Mouse (Mus musculus) hematopoietic stem cell, adult 5-6 weeks (primary cell): ENCODE results near the gene Kcnj6. TPM values are rescaled to one million over a fixed set of nuclear protein-coding genes. Genes with fewer than 3 reads are reported as not detected.

Experiments used
- ATAC-seq, 2 experiments: fragments of 125-278 bp in 1 of 2; replicated peaks in 1 of 2; 2 replicates each; pipeline ENCODE4 v1.8.0; 2016 to 2017; ENCODE audit warnings: inconsistent platforms in 2 of 2, mild to moderate bottlenecking in 2 of 2, moderate number of reproducible peaks in 2 of 2, low read depth in 1 of 2, moderate TSS enrichment in 1 of 2; ENCODE audit not compliant: low FRiP score in 2 of 2, poor library complexity in 2 of 2, severe bottlenecking in 2 of 2, insufficient read depth in 1 of 2, low TSS enrichment in 1 of 2
- total RNA-seq: library from RNA; stranded (forward); fragments of 172-1452, 232-1000 nt; gene quantifications from 2 replicates; pipeline ENCODE4 v1.2.3, GENCODE M21; 2017

Kcnj6 gene
- total RNA-seq, 1 experiment from 2014 or later: not detected

GRCm38 (mm10) chr16:94872614-94873272 lies 124.8 kb downstream of the Kcnj6 start:
- ATAC-seq: no peak

DNA sequence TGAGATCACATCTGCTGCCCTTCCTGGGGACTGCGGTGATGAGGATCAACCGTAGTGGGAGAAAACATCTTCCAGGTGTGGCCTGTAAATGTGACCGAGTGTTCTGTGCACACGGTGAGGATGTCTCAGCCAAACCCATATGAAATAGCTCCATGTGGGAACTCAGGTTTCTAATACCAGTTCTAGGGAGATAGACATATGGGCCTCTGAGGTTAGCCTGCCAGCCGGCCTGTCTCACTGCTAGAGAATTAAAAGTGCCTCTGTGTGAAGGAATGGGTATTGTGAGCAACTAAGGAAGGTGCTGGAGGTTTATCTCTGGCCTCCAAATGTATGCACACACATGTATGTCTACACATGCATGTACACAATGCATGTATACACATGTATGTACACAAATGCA lies 129.1 kb downstream of the Kcnj6 start:
- ATAC-seq: no peak

- ATAC-seq: no peak
Observed at GRCm38 (mm10) chr16:94866300-94866956, 131.1 kb downstream of the Kcnj6 start.

GRCm38 (mm10) chr16:94865796-94866195 lies 131.7 kb downstream of the Kcnj6 start:
- no peak for ATAC-seq

- ATAC-seq: no peak
Observed at GRCm38 (mm10) chr16:94865101-94865500, 132.4 kb downstream of the Kcnj6 start.

DNA sequence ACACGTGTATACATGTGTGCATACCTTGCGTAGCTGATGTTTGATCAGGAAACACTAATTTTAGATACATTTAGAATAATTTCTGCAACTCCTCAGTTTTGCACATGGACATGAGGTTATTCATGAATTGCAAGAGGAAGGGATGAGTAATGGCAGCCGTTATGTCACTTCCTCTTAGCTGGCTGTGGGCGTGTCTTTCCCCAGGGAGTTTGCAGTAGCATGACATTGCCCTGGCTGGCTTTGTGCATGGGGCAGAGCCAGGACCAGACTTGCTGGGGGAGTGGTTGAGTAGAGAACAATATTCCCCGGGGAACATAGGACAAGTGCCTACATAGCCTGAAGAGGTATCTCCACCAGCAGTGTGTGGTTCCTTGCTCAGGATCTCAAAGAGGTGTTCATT lies 134.0 kb downstream of the Kcnj6 start:
- ATAC-seq: no peak

DNA sequence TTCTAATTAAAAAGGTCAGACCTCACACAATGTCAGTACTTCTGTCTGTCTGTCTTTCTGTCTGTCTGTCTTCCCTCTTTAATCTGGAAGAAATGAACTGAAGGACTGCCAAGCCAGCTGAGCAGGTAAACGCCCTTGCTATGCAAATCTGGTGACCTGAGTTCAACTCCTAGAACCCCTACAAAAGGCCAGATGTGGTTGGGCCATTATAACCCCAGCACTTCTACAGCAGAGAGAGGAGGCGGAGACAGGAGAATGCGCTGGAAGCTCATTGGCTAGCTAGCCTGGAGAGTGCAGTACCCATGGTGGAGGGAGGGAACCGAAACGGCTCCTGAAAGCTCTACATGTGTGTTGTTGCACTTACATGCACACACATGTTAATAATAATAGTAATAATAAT lies 141.5 kb downstream of the Kcnj6 start:
- no peak for ATAC-seq

GRCm38 (mm10) chr16:94852407-94853160 lies 144.9 kb downstream of the Kcnj6 start:
- ATAC-seq: no peak

DNA sequence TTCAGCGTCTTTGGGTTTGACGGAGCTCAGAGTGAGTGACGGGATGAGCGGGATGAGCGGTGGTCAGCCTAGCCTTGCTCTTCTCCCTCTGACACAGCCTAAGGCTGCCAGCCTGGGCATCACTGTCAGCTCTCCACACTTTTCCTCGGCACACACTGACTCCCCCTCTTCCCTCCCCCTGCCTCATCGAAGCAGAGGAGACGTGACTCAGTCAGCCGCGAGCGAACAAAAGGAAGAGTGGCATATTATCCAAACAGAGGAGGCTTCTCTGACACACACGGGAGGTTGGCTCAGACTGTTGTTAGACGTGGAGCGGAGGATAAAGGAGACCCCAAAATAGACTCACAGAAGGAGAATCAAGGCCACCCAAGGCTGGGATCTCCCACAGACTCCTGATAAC lies 147.1 kb downstream of the Kcnj6 start:
- no peak for ATAC-seq

- ATAC-seq: peak; percentile 53 to 54; a peak in 2 of 4 replicates
Observed at GRCm38 (mm10) chr16:94845996-94846395, 151.5 kb downstream of the Kcnj6 start.

DNA sequence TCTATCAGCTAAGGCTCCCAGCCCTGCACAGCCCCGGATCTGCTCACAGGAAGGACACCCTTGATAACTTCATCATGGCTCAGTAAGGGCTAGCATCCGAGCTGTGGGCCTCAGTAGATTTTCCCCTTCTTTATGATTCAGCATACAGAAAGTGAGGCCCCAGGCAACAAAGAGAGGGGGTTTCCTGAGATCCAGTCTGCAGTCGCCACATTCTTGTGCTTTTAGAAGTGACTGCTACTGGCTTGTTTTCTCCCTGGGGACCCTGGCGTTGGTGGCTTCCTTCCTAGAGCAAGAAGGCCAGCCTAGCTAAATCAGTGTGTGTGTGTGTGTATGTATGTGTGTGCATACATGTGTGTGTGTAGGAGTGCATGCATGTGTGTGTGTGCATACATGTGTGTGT lies 152.7 kb downstream of the Kcnj6 start:
- ATAC-seq: no peak

DNA sequence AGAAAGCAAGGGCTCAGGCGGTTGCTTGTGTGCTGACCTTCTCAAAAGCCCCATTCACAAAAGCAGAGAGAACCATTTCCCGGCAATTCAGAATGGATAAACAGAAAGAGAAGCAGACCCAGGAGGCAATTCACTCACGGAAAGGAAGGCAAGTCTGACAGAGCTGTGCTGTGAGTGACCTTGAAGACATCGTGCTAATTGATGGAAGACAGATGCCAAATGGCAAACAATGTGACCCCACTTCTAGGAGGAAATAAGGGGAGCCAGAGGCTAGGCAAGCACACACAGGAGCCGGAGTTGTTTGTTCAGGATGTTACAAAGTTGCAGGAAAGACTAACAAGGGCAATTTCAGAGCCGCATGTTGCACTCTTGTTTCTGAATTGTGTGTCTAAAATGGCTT lies 158.1 kb downstream of the Kcnj6 start:
- ATAC-seq: no peak

DNA sequence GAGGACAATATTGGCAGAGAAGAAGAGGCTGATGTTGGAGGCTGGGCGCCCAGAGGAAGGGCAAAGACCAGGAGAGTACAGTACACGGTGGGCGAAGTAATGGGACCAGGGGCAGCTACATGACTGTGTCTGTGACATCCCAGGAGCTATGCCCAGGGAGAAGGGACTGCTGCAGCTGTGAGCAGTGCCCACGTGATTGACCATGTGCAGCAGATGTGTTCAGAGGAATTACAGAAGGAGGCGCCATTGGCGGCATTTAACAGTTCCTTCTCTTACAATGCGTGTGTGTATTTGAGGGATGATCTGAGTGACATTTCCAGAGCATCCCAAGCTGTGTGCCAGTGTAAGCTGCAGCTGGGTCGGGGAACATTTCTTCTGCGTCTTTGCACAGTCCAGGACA lies 159.6 kb downstream of the Kcnj6 start:
- no peak for ATAC-seq

DNA sequence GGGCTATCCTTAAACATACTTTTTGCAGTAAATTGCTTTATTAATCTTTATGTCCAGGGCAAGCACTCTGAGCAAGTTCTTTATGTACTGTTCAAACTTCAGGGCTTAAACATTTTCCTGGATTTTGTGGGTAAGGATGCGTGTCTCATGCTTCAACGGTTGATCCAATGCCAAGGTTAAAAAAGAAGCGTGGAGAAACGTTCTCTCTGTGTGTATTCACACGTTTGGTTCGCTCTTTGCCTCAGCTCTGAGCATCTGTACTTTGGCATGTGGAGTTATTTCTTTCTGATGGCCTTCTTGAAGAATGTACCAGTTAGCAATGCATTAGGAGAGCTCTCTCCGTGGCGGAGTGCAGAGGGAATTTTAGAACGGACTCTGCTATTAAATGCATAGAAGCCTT lies 163.0 kb downstream of the Kcnj6 start:
- ATAC-seq: no peak

DNA sequence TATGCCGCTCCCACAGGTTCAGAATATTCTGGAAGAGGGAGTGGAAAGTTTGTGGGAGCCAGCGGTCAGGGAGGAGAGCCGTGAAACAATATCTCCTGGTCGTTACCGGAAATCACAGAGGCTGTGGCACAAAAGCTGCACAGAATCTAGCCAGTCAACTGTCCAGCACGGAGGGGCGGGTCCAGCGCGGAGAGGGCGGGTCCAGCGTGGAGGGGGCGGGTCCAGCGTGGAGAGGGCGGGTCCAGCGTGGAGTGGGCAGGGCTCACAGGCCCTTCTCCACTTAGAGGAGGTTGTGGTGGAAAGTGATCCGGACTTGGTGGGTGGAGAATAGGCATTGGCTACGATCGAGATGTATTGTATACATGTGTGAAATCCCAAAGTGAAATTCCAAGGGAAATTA lies 169.3 kb downstream of the Kcnj6 start:
- no peak for ATAC-seq

DNA sequence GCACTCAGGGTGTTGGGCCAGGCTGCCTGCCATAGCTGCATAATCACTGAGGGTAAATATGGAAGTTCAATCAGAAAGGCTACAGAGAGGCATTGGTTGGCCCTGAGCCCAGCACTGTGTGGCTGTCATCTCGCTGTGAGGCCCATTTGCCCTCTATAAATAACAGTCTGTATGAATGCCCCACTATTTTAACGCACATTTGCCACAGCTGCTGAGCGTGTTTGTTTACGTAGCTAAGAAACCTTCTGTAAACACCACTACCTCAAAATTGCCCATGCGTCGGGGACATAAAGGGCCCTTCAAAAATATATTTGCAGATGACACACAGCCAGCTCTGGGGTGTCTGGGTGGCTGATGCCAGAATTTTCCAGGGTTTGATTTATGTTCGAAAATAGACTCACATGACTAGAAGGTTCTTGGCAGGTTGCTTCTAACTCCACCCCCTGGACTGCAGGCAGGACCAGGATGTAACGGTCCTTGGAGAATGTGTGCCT lies 170.4 kb downstream of the Kcnj6 start:
- no peak for ATAC-seq

- ATAC-seq: no peak
Observed at GRCm38 (mm10) chr16:94825274-94825673, 172.2 kb downstream of the Kcnj6 start.

DNA sequence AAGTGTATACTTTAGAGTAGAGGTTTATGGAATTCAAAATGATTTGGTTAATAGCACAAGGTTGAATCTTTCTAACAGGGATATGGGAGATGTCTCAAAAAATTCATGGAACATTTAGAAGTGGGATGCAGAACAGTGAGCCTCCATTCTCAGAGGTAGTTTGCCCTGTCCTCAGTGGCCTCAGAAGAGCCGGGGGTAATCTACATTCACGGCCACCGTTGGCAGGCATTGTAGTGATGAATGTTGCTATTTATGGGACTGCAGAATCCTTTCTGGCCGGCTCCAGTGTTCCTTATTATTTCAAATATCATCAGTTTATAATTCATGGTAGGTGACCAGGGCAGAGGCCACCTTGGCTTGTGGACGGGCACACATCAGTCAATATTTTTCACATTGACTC lies 174.9 kb downstream of the Kcnj6 start:
- no peak for ATAC-seq
